Mouse (Mus musculus) heart, embryonic 16.5 days (tissue): ENCODE data around the gene D630039A03Rik. TPM values are rescaled to one million over a fixed set of nuclear protein-coding genes. Genes with fewer than 3 reads are reported as not detected.

Experiments
- ATAC-seq: fragments of 200-750 bp; cut with Nextera tagmentation; replicated peaks from 2 replicates; pipeline ENCODE4 v1.8.0; 2017; ENCODE audit warnings: moderate number of reproducible peaks; ENCODE audit not compliant: insufficient read depth, low FRiP score; ENCODE audit errors: extremely low read depth
- H3K27ac ChIP-seq: fragments of 300-500 bp; sonication (generic); 2 replicates; pipeline ENCODE4 v1.5.1; 2014; ENCODE audit warnings: mild to moderate bottlenecking, low read length, control low read depth, moderate library complexity
- H3K27me3 ChIP-seq: fragments of 300-500 bp; sonication (generic); 2 replicates; pipeline ENCODE4 v1.6.1; 2014; ENCODE audit warnings: low read length, mixed read lengths; ENCODE audit not compliant: control insufficient read depth, insufficient read depth
- H3K36me3 ChIP-seq: fragments of 300-500 bp; sonication (generic); 2 replicates; pipeline ENCODE4 v1.6.1; 2014; ENCODE audit not compliant: control insufficient read depth, insufficient read depth
- H3K4me1 ChIP-seq: fragments of 300-500 bp; sonication (generic); 2 replicates; pipeline ENCODE4 v1.6.1; 2014; ENCODE audit warnings: low read length, mixed read lengths; ENCODE audit not compliant: control insufficient read depth, insufficient read depth
- H3K4me2 ChIP-seq: fragments of 300-500 bp; sonication (generic); 2 replicates; pipeline ENCODE4 v1.6.1; 2014; ENCODE audit warnings: low read depth, mild to moderate bottlenecking, control low read depth, low read length
- H3K4me3 ChIP-seq: fragments of 300-500 bp; sonication (generic); 2 replicates; pipeline ENCODE4 v1.5.1; 2014; ENCODE audit warnings: mild to moderate bottlenecking, control low read depth, low read length
- H3K9ac ChIP-seq: fragments of 300-500 bp; sonication (generic); 2 replicates; pipeline ENCODE4 v1.6.1; 2014; ENCODE audit warnings: low read length, control low read depth
- H3K9me3 ChIP-seq: fragments of 300-500 bp; sonication (generic); replicated peaks from 2 replicates; pipeline ENCODE4 v1.6.1; 2016; ENCODE audit warnings: low read length; ENCODE audit not compliant: control insufficient read depth
- WGBS: fragments of 180-500 bp; shearing (Covaris S2); extraction: QIAGEN DNeasy Blood & Tissue Kit; methylation state at CpG from one replicate; pipeline ENCODE4 v1.1.7; 2014; 5-methylcytosine and 5-hydroxymethylcytosine counted together
- polyA plus RNA-seq: library from polyadenylated mRNA; unstranded; fragments of >200 nt; fragmentation: Nextera tagmentation; extraction: Ambion mirVana; gene quantifications from 2 replicates; pipeline ENCODE4 v1.2.1, GENCODE M21; 2015

D630039A03Rik gene
- polyA plus RNA-seq, 1 experiment from 2014 or later: 0.09 TPM

GRCm38 (mm10) chr4:57867454-57867853, 48.6 kb downstream of the D630039A03Rik start:
- Histone ChIP-seq H3K4me2 (no peak overlapping the region), H3K9me3 (no peaks in the 10 kb centered on the region)

GRCm38 (mm10) chr4:57866990-57867389, 49.1 kb downstream of the D630039A03Rik start:
- Histone ChIP-seq H3K36me3 (peaks cover 9% of the 10 kb centered on the region; the same call in 1 of the 2 replicates), H3K9ac (no peak overlapping the region), H3K27ac (peak overlapping the region; percentile 5; the same call in 1 of the 2 replicates), H3K4me2 (no peak overlapping the region), H3K27me3 (no peaks in the 10 kb centered on the region), H3K4me1 (peaks cover 29% of the 10 kb centered on the region), H3K9me3 (no peaks in the 10 kb centered on the region), H3K4me3 (no peak overlapping the region)
- ATAC-seq: no peak
- 55% methylated on average over 9 of the region's 9 CpGs for WGBS

More at GRCm38 (mm10) chr4:57867454-57867853, 48.6 kb downstream of the D630039A03Rik start:
- peaks cover 24% of the 10 kb centered on the region for H3K4me1 ChIP-seq
- no peak for ATAC-seq
- H3K9ac ChIP-seq: no peak overlapping the region
- 57% methylated on average over 10 of the region's 10 CpGs for WGBS
- H3K4me3 ChIP-seq: no peak overlapping the region
- no peak overlapping the region for H3K27ac ChIP-seq
- peaks cover 9% of the 10 kb centered on the region; the same call in 1 of the 2 replicates for H3K36me3 ChIP-seq
- no peaks in the 10 kb centered on the region for H3K27me3 ChIP-seq

- Histone ChIP-seq H3K27ac (peak overlapping the region; percentile 5), H3K27me3 (no peaks in the 10 kb centered on the region), H3K36me3 (peaks cover 9% of the 10 kb centered on the region; the same call in 1 of the 2 replicates), H3K9ac (no peak overlapping the region), H3K4me3 (no peak overlapping the region), H3K4me1 (peaks cover 36% of the 10 kb centered on the region), H3K4me2 (no peak overlapping the region), H3K9me3 (no peaks in the 10 kb centered on the region)
- peak; percentile 49 for ATAC-seq
- WGBS: 26% methylated on average over 2 of the region's 2 CpGs
These were observed 50.0 kb downstream of the D630039A03Rik start for GRCm38 (mm10) chr4:57866088-57866487.

- H3K4me1 ChIP-seq: peaks cover 49% of the 10 kb centered on the region
- ATAC-seq: no peak
- H3K9me3 ChIP-seq: no peaks in the 10 kb centered on the region
- H3K27me3 ChIP-seq: no peaks in the 10 kb centered on the region
- H3K4me3 ChIP-seq: no peak overlapping the region
- H3K9ac ChIP-seq: no peak overlapping the region
- no peak overlapping the region for H3K4me2 ChIP-seq
- 76% methylated on average over 9 of the region's 9 CpGs for WGBS
- H3K36me3 ChIP-seq: peaks cover 19% of the 10 kb centered on the region
- peak overlapping the region; percentile 13; the same call in 1 of the 2 replicates for H3K27ac ChIP-seq
These were observed 53.7 kb downstream of the D630039A03Rik start for GRCm38 (mm10) chr4:57862269-57862986.

- Histone ChIP-seq H3K9me3 (no peaks in the 10 kb centered on the region), H3K36me3 (peaks cover 25% of the 10 kb centered on the region), H3K9ac (no peak overlapping the region), H3K4me1 (peaks cover 45% of the 10 kb centered on the region), H3K27ac (peak overlapping the region; percentile 13), H3K4me3 (no peak overlapping the region), H3K4me2 (no peak overlapping the region), H3K27me3 (no peaks in the 10 kb centered on the region)
- WGBS: 68% methylated on average over 8 of the region's 8 CpGs
- no peak for ATAC-seq
These were observed 54.2 kb downstream of the D630039A03Rik start for GRCm38 (mm10) chr4:57861856-57862255.

- no peak overlapping the region for H3K9ac ChIP-seq
- H3K36me3 ChIP-seq: peaks cover 32% of the 10 kb centered on the region
- H3K9me3 ChIP-seq: no peaks in the 10 kb centered on the region
- WGBS: 63% methylated on average over 6 of the region's 6 CpGs
- H3K4me2 ChIP-seq: no peak overlapping the region
- ATAC-seq: no peak
- H3K27ac ChIP-seq: no peak overlapping the region
- H3K4me1 ChIP-seq: peaks cover 38% of the 10 kb centered on the region
- no peak overlapping the region for H3K4me3 ChIP-seq
- H3K27me3 ChIP-seq: no peaks in the 10 kb centered on the region
These were observed 54.9 kb downstream of the D630039A03Rik start for GRCm38 (mm10) chr4:57861166-57861565.

- Histone ChIP-seq H3K36me3 (peaks cover 38% of the 10 kb centered on the region), H3K4me1 (peaks cover 29% of the 10 kb centered on the region), H3K9me3 (no peaks in the 10 kb centered on the region), H3K4me3 (no peak overlapping the region), H3K9ac (no peak overlapping the region), H3K27me3 (no peaks in the 10 kb centered on the region), H3K4me2 (no peak overlapping the region), H3K27ac (0 out of 2 replicates have a peak overlapping the region, but pooled peaks have one; percentile 23)
- WGBS: 66% methylated on average over 6 of the region's 6 CpGs
- ATAC-seq: no peak
These were observed 55.9 kb downstream of the D630039A03Rik start for GRCm38 (mm10) chr4:57860204-57860611.

Other genes starting within 250 kb of the D630039A03Rik start
- gene Akap2, start 198.6 kb downstream of the D630039A03Rik start, polyA plus RNA-seq: 42.4 and 53.8 TPM in 2 replicates
- gene Txn1, start 40.1 kb upstream of the D630039A03Rik start, polyA plus RNA-seq: 280 and 304 TPM in 2 replicates
- gene Txndc8, start 92.8 kb upstream of the D630039A03Rik start, polyA plus RNA-seq: not detected in 2 replicates